Mouse (Mus musculus): ENCODE data around the gene Fbxl3.

DNA sequence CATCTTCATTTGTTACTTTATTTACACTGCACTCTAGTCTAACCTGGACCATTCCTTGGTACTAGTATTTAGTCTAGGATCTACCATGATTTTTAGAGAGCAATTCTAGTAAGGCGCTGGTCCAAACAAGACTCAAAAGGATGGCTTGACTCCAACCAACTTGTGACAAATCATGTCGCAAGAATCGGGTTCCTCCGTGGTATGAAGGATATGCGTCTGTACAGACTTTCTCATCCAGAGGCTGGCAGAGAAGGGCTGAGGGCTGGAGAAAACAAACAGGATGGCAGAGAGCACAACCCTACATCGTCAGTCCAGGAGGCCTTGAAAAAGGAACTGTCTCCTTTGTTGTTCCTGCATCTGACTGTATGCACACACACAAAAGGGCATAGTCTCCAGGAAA lies 2.7 kb downstream of the Fbxl3 start:
- TF ChIP-seq CTCF (IDR thresholded peaks at IDR 0.05; ENCODE audit: low read depth) (no peak), EP300 (IDR thresholded peaks at IDR 0.05; ENCODE audit: low read depth) (no peak)
